Mouse (Mus musculus) neural tube, embryonic 13.5 days (tissue): Measurements from ENCODE around the gene Plppr3. TPM values are rescaled to one million over a fixed set of nuclear protein-coding genes. Genes with fewer than 3 reads are reported as not detected.
A peak's percentile ranks its signal among the peaks of the same experiment; 100 is the strongest.

Experiments
- ATAC-seq: fragments of 200-750 bp; cut with Nextera tagmentation; 2 replicates; pipeline ENCODE4 v1.8.0; 2017; ENCODE audit warnings: low read depth, mild to moderate bottlenecking, moderate TSS enrichment, moderate library complexity
- H3K27ac ChIP-seq: fragments of 300-500 bp; sonication (generic); replicated peaks from 2 replicates; pipeline ENCODE4 v1.5.1; 2015; ENCODE audit warnings: moderate library complexity, mild to moderate bottlenecking, inconsistent platforms
- H3K27me3 ChIP-seq: fragments of 300-500 bp; sonication (generic); 2 replicates; pipeline ENCODE4 v1.6.1; 2015; ENCODE audit warnings: mild to moderate bottlenecking, inconsistent platforms
- H3K36me3 ChIP-seq: fragments of 300-500 bp; sonication (generic); 2 replicates; pipeline ENCODE4 v1.6.1; 2015; ENCODE audit warnings: mild to moderate bottlenecking, inconsistent platforms
- H3K4me1 ChIP-seq: fragments of 300-500 bp; sonication (generic); replicated peaks from 2 replicates; pipeline ENCODE4 v1.6.1; 2015; ENCODE audit warnings: inconsistent platforms
- H3K4me2 ChIP-seq: fragments of 300-500 bp; sonication (generic); 2 replicates; pipeline ENCODE4 v1.6.1; 2015; ENCODE audit warnings: inconsistent platforms, mild to moderate bottlenecking, moderate library complexity
- H3K4me3 ChIP-seq: fragments of 300-500 bp; sonication (generic); 2 replicates; pipeline ENCODE4 v1.5.1; 2015; ENCODE audit warnings: mild to moderate bottlenecking, inconsistent platforms
- H3K9ac ChIP-seq: fragments of 300-500 bp; sonication (generic); 2 replicates; pipeline ENCODE4 v1.6.1; 2015; ENCODE audit warnings: moderate library complexity, mild to moderate bottlenecking, inconsistent platforms
- H3K9me3 ChIP-seq: fragments of 300-500 bp; sonication (generic); 2 replicates; pipeline ENCODE4 v1.6.1; 2016; ENCODE audit warnings: inconsistent platforms
- WGBS: fragments of 180-500 bp; shearing (Covaris S2); methylation state at CpG from one replicate; pipeline ENCODE4 v1.1.7; 2015; 5-methylcytosine and 5-hydroxymethylcytosine counted together
- polyA plus RNA-seq: library from polyadenylated mRNA; unstranded; fragments of >200 nt; fragmentation: Nextera tagmentation; extraction: Ambion mirVana; gene quantifications from 2 replicates; pipeline ENCODE4 v1.2.1, GENCODE M21; 2015

The Plppr3 gene
- polyA plus RNA-seq, 1 experiment from 2014 or later: 361 TPM

- Histone ChIP-seq H3K4me2 (peak overlapping the region; percentile 61), H3K4me3 (peak overlapping the region; percentile 31), H3K9ac (peak overlapping the region; percentile 70), H3K9me3 (no peaks in the 10 kb centered on the region), H3K27ac (peak overlapping the region; percentile 84), H3K27me3 (no peaks in the 10 kb centered on the region), H3K4me1 (peaks cover 38% of the 10 kb centered on the region), H3K36me3 (no peaks in the 10 kb centered on the region)
- ATAC-seq: peak; percentile 84
- under 1% methylated on average over 24 of the region's 24 CpGs for WGBS
These were observed 33.5 kb downstream of the Plppr3 start for GRCm38 (mm10) chr10:79840644-79841551.

DNA sequence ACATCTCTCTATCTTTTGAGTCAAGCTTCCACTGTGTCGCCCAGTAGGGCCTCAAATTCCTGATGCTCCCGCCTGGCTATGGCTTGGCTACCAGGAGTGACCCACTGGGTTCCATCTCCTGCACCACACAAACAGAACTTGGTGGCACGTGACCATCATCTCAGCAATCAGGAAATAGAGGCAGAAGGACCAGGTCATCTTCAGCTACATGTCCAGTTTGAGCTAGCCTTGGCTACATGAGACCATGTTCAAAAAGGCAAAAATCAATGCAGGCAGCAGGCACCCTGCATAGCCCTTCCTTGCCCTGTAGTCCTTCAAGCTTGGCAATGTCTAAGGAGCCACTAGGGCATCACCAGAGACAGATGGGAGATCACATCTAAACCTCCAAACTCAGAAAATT lies 34.3 kb downstream of the Plppr3 start:
- Histone ChIP-seq H3K27me3 (no peaks in the 10 kb centered on the region), H3K9ac (0 out of 2 replicates have a peak overlapping the region, but pooled peaks have one; percentile 70), H3K4me3 (no peak overlapping the region), H3K27ac (peak overlapping the region; percentile 84), H3K4me1 (peaks cover 38% of the 10 kb centered on the region), H3K9me3 (no peaks in the 10 kb centered on the region), H3K36me3 (no peaks in the 10 kb centered on the region), H3K4me2 (peak overlapping the region; percentile 61)
- no peak for ATAC-seq
- 88% methylated on average over 3 of the region's 3 CpGs for WGBS

- H3K4me3 ChIP-seq: no peak overlapping the region
- 75% methylated on average over 2 of the region's 2 CpGs for whole genome bisulfite sequencing
- H3K4me2 ChIP-seq: no peak overlapping the region
- H3K4me1 ChIP-seq: peaks cover 29% of the 10 kb centered on the region
- H3K9ac ChIP-seq: no peak overlapping the region
- H3K27ac ChIP-seq: no peak overlapping the region
- no peaks in the 10 kb centered on the region for H3K36me3 ChIP-seq
- no peaks in the 10 kb centered on the region for H3K9me3 ChIP-seq
- H3K27me3 ChIP-seq: no peaks in the 10 kb centered on the region
- ATAC-seq: no peak
These were observed 36.3 kb downstream of the Plppr3 start for GRCm38 (mm10) chr10:79838151-79838550.

GRCm38 (mm10) chr10:79836918-79837317 lies 37.5 kb downstream of the Plppr3 start:
- WGBS: 97% methylated on average over 3 of the region's 3 CpGs
- H3K4me1 ChIP-seq: peaks cover 17% of the 10 kb centered on the region
- no peaks in the 10 kb centered on the region for H3K9me3 ChIP-seq
- H3K4me2 ChIP-seq: no peak overlapping the region
- H3K9ac ChIP-seq: no peak overlapping the region
- no peaks in the 10 kb centered on the region for H3K27me3 ChIP-seq
- H3K4me3 ChIP-seq: no peak overlapping the region
- no peak for ATAC-seq
- H3K36me3 ChIP-seq: no peaks in the 10 kb centered on the region
- H3K27ac ChIP-seq: no peak overlapping the region

DNA sequence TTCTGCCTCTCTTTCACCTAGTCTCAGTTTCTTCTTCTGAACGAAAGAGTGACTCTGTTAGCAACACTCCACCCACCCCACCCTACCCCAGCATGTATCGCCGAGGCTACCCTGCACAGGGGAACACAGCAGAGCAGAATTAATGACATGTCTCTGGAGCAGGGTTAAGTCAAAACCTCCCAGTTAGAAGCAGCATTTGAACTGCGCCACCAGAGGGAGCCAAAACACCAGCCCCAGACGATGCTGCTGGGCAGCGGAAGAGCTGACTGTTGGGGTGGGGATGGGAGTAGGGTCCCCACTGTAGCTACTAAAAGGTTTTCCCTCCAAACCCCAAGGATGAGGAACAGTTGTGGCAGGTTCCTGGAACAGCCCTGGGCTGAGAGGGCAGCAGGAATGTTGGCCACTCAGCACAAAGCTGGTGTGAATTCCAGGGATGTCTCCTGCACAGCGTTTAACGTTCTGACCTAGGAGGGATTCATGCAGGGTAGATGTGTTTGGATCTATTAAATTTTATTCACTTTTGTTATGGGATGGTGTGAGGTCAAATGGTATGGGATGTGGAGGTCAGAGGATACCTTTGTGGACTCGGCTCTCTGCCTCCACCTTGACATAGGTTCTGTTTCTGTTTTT lies 39.5 kb downstream of the Plppr3 start:
- H3K27me3 ChIP-seq: no peaks in the 10 kb centered on the region
- WGBS: 24% methylated on average over 9 of the region's 9 CpGs
- no peak overlapping the region for H3K27ac ChIP-seq
- H3K4me1 ChIP-seq: no peaks in the 10 kb centered on the region
- H3K4me2 ChIP-seq: no peak overlapping the region
- no peak overlapping the region for H3K4me3 ChIP-seq
- H3K9ac ChIP-seq: no peak overlapping the region
- ATAC-seq: peak; percentile 42; the same call in 1 of the 2 replicates
- no peaks in the 10 kb centered on the region for H3K36me3 ChIP-seq
- H3K9me3 ChIP-seq: no peaks in the 10 kb centered on the region

GRCm38 (mm10) chr10:79832786-79833181 lies 41.6 kb downstream of the Plppr3 start:
- H3K27ac ChIP-seq: no peak overlapping the region
- H3K4me1 ChIP-seq: no peaks in the 10 kb centered on the region
- H3K9ac ChIP-seq: no peak overlapping the region
- H3K36me3 ChIP-seq: no peaks in the 10 kb centered on the region
- 80% methylated on average over 9 of the region's 9 CpGs for WGBS
- ATAC-seq: no peak
- no peaks in the 10 kb centered on the region for H3K9me3 ChIP-seq
- no peaks in the 10 kb centered on the region for H3K27me3 ChIP-seq
- no peak overlapping the region for H3K4me3 ChIP-seq
- H3K4me2 ChIP-seq: no peak overlapping the region

- Histone ChIP-seq H3K4me3 (no peak overlapping the region), H3K36me3 (no peaks in the 10 kb centered on the region), H3K4me2 (no peak overlapping the region), H3K4me1 (no peaks in the 10 kb centered on the region), H3K9me3 (no peaks in the 10 kb centered on the region), H3K27ac (no peak overlapping the region), H3K27me3 (no peaks in the 10 kb centered on the region), H3K9ac (0 out of 2 replicates have a peak overlapping the region, but pooled peaks have one; percentile 4)
- WGBS: 76% methylated on average over 7 of the region's 7 CpGs
- no peak for ATAC-seq
These were observed 42.2 kb downstream of the Plppr3 start for GRCm38 (mm10) chr10:79832026-79832785.

DNA sequence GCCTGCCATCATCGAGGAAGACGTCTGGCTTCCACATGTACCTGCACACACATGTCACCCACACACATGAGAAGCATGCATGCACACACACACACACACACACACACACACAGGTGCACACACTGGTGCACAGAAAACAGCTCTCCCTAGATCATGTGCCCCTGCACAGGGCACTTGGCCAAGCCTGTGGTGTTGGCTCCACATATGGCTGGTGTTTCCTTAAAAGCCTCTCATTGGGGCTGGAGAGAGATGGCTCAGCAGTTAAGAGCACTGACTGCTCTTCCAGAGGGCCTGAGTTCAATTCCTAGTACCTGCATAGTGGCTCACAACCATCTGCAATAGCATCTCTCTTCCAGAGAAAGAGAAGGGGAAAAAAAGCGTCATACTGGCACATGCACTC lies 42.9 kb downstream of the Plppr3 start:
- H3K4me1 ChIP-seq: no peaks in the 10 kb centered on the region
- no peaks in the 10 kb centered on the region for H3K9me3 ChIP-seq
- no peak overlapping the region for H3K4me3 ChIP-seq
- H3K9ac ChIP-seq: no peak overlapping the region
- no peak overlapping the region for H3K27ac ChIP-seq
- no peak overlapping the region for H3K4me2 ChIP-seq
- 87% methylated on average over 3 of the region's 3 CpGs for WGBS
- ATAC-seq: no peak
- no peaks in the 10 kb centered on the region for H3K36me3 ChIP-seq
- no peaks in the 10 kb centered on the region for H3K27me3 ChIP-seq

DNA sequence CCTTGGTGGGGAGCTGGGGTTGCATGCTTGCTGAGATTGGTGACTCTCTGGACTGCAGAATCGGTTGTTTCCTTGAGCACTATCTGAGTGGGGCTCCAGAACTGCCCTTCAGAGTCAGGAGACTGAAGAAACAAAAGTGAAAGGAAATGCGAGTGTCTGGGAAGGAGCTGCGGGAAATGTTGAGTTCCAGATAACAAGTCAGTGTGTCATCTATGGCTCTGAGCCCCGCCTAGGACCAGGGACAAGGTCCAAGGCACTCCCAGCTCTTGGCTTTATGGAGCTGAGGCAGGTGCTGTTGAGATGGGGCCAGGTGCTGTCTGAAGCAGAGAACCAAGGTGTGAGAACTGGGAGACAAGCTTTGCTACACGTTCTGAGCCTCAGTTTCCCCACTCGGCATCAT lies 50.0 kb downstream of the Plppr3 start:
- Histone ChIP-seq H3K27me3 (no peaks in the 10 kb centered on the region), H3K36me3 (peaks cover 22% of the 10 kb centered on the region), H3K4me2 (no peak overlapping the region), H3K27ac (0 out of 2 replicates have a peak overlapping the region, but pooled peaks have one; percentile 40), H3K4me3 (no peak overlapping the region), H3K9me3 (no peaks in the 10 kb centered on the region), H3K4me1 (peaks cover 14% of the 10 kb centered on the region; the same call in 1 of the 2 replicates), H3K9ac (no peak overlapping the region)
- ATAC-seq: no peak
- 76% methylated on average over 6 of the region's 6 CpGs for WGBS

DNA sequence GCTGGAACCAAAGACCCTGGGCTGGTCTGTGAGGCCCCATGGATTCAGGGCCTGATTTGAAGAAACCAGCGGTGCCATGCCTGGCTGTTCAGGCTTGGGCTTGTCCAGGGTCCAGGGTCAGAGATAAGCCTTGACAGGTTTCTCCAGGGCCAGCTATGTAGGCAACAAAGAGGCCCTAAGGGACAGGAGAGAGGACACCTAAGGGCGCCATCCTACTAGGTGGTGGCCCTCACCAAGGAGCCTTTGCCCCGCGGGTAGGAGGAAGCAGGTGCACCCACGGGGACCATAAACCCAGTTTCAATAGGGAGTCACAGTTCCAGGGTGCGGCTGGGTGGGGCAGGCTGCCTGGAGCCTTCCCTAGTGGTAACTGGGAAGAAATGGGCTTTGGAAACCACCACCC lies 51.4 kb downstream of the Plppr3 start:
- no peak overlapping the region for H3K4me2 ChIP-seq
- H3K4me1 ChIP-seq: peaks cover 20% of the 10 kb centered on the region; the same call in 1 of the 2 replicates
- H3K27me3 ChIP-seq: no peaks in the 10 kb centered on the region
- H3K36me3 ChIP-seq: peaks cover 36% of the 10 kb centered on the region
- H3K4me3 ChIP-seq: no peak overlapping the region
- no peaks in the 10 kb centered on the region for H3K9me3 ChIP-seq
- WGBS: 61% methylated on average over 6 of the region's 6 CpGs
- no peak for ATAC-seq
- peak overlapping the region; percentile 59; the same call in 1 of the 2 replicates for H3K27ac ChIP-seq
- H3K9ac ChIP-seq: no peak overlapping the region

DNA sequence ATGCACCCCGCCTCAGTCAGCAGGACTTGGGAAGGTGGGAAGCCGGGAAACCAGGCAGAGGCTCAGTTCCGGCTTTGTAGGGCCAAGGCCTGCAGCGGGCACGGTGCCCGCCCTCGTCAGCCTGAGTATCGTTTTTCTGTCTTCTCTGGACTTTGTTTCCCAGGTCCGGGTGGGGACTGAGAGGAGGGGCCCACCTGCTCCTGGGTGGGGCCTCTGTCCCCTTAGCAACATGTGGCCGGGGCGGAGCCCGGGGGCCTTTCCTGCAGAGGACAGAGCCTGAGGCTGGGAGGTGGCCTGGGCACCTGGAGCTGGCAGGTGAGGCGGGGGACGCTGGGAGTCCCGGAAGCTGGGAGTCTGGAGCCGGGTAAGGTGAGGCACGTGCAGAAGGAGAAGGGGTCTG lies 52.1 kb downstream of the Plppr3 start:
- ATAC-seq: no peak
- no peak overlapping the region for H3K4me3 ChIP-seq
- 41% methylated on average over 17 of the region's 17 CpGs for WGBS
- no peaks in the 10 kb centered on the region for H3K9me3 ChIP-seq
- H3K36me3 ChIP-seq: peaks cover 41% of the 10 kb centered on the region
- no peak overlapping the region for H3K4me2 ChIP-seq
- 0 out of 2 replicates have a peak overlapping the region, but pooled peaks have one; percentile 22 for H3K9ac ChIP-seq
- peaks cover 22% of the 10 kb centered on the region; the same call in 1 of the 2 replicates for H3K4me1 ChIP-seq
- peak overlapping the region; percentile 59 for H3K27ac ChIP-seq
- no peaks in the 10 kb centered on the region for H3K27me3 ChIP-seq
